Mouse (Mus musculus): ENCODE measurements around the gene Meis2.
A peak's percentile ranks its signal among the peaks of the same experiment; 100 is the strongest.

The Meis2 gene

GRCm38 (mm10) chr2:115897559-115897958 lies 168.1 kb downstream of the Meis2 start:
- DNase-seq (ENCODE audit: inconsistent ontology term), result peak; percentile 37

- DNase-seq (ENCODE audit: inconsistent ontology term), result no peak
These were observed 168.6 kb downstream of the Meis2 start for GRCm38 (mm10) chr2:115897001-115897400.

GRCm38 (mm10) chr2:115895717-115896116 lies 169.9 kb downstream of the Meis2 start:
- peak; percentile 48 for DNase-seq (ENCODE audit: inconsistent ontology term)

GRCm38 (mm10) chr2:115895256-115895655 lies 170.4 kb downstream of the Meis2 start:
- no peak for DNase-seq (ENCODE audit: inconsistent ontology term)

- peak; percentile 38 for DNase-seq (ENCODE audit: inconsistent ontology term)
These were observed 172.5 kb downstream of the Meis2 start for GRCm38 (mm10) chr2:115893113-115893512.

- DNase-seq (ENCODE audit: inconsistent ontology term), result no peak
These were observed 174.9 kb downstream of the Meis2 start for GRCm38 (mm10) chr2:115890715-115891114.

- no peak for DNase-seq (ENCODE audit: inconsistent ontology term)
These were observed 175.6 kb downstream of the Meis2 start for GRCm38 (mm10) chr2:115890030-115890429.

- DNase-seq (ENCODE audit: inconsistent ontology term), result no peak
These were observed 176.4 kb downstream of the Meis2 start for GRCm38 (mm10) chr2:115889212-115889611.

- no peak for DNase-seq (ENCODE audit: inconsistent ontology term)
These were observed 177.1 kb downstream of the Meis2 start for GRCm38 (mm10) chr2:115888336-115889077.

GRCm38 (mm10) chr2:115887631-115888030 lies 178.0 kb downstream of the Meis2 start:
- DNase-seq (ENCODE audit: inconsistent ontology term), result no peak

- peak; percentile 43 for DNase-seq (ENCODE audit: inconsistent ontology term)
These were observed 181.5 kb downstream of the Meis2 start for GRCm38 (mm10) chr2:115884184-115884583.

GRCm38 (mm10) chr2:115883520-115883919 lies 182.1 kb downstream of the Meis2 start:
- no peak for DNase-seq (ENCODE audit: inconsistent ontology term)

- no peak for DNase-seq (ENCODE audit: inconsistent ontology term)
These were observed 189.7 kb downstream of the Meis2 start for GRCm38 (mm10) chr2:115875802-115876531.

GRCm38 (mm10) chr2:115872851-115873250 lies 192.8 kb downstream of the Meis2 start:
- DNase-seq (ENCODE audit: inconsistent ontology term), result no peak

- DNase-seq (ENCODE audit: inconsistent ontology term), result no peak
These were observed 195.7 kb downstream of the Meis2 start for GRCm38 (mm10) chr2:115869966-115870365.

- DNase-seq (ENCODE audit: inconsistent ontology term), result no peak
These were observed 204.9 kb downstream of the Meis2 start for GRCm38 (mm10) chr2:115860600-115861347.

GRCm38 (mm10) chr2:115860141-115860480 lies 205.5 kb downstream of the Meis2 start:
- no peak for DNase-seq (ENCODE audit: inconsistent ontology term)

- DNase-seq (ENCODE audit: inconsistent ontology term), result no peak
These were observed 206.1 kb downstream of the Meis2 start for GRCm38 (mm10) chr2:115859371-115860140.

GRCm38 (mm10) chr2:115858927-115859326 lies 206.7 kb downstream of the Meis2 start:
- no peak for DNase-seq (ENCODE audit: inconsistent ontology term)

- DNase-seq (ENCODE audit: inconsistent ontology term), result no peak
These were observed 207.4 kb downstream of the Meis2 start for GRCm38 (mm10) chr2:115858246-115858645.
